Mouse (Mus musculus) heart, adult 18-20 months (tissue): ENCODE measurements around the gene Nifk. TPM values are rescaled to one million over a fixed set of nuclear protein-coding genes. Genes with fewer than 3 reads are reported as not detected.

Source experiments
- DNase-seq, 2 experiments: peaks; one replicate each; pipeline ENCODE4 v3.0.0; 2021 to 2022; ENCODE audit warnings: mixed read lengths in 1 of 2
- long read RNA-seq, 2 experiments: library from polyadenylated mRNA; stranded (forward); transcript quantifications; one replicate each; pipeline ENCODE4 v2.0.0; 2021
- total RNA-seq, 2 experiments: library from RNA; stranded (reverse); gene quantifications; 2 replicates each; pipeline ENCODE4 v1.2.3; 2021

Gene Nifk
- 10 to 100 TPM; 15.1 to 16.9 TPM for total RNA-seq
- long read RNA-seq, experiment 1, transcript Nifk-201 (7 exons, 1,889 nt), result major isoform, 17 of 20 reads
- long read RNA-seq, experiment 1, partial matches to known transcripts, result 2 of 20 reads
- long read RNA-seq, experiment 1, other reads (novel, unspliced or antisense), result 1 of 20 reads
- long read RNA-seq, experiment 2, transcript Nifk-201 (7 exons, 1,889 nt), result major isoform, 5 of 7 reads
- long read RNA-seq, experiment 2, partial matches to known transcripts, result 2 of 7 reads
- long read RNA-seq, experiment 2, other reads (novel, unspliced or antisense), result 0 of 7 reads

GRCm38 (mm10) chr1:118321661-118322201 lies at the start of gene Nifk:
TSS of gene Nifk (plus strand) at chr1:118321839.
- DNase-seq, result peak; percentile 95

GRCm38 (mm10) chr1:118275139-118275538 lies 46.5 kb upstream of the Nifk start:
- peak in 1 of 2 experiments; percentile 4 for DNase-seq

- DNase-seq, result no peak
Observed at GRCm38 (mm10) chr1:118292291-118292690, 29.3 kb upstream of the Nifk start.

GRCm38 (mm10) chr1:118294192-118294591 lies 27.4 kb upstream of the Nifk start:
- DNase-seq, result no peak

- no peak for DNase-seq
Observed at GRCm38 (mm10) chr1:118294826-118295225, 26.8 kb upstream of the Nifk start.

GRCm38 (mm10) chr1:118296673-118297072 lies 25.0 kb upstream of the Nifk start:
- DNase-seq, result no peak

- no peak for DNase-seq
Observed at GRCm38 (mm10) chr1:118297719-118298118, 23.9 kb upstream of the Nifk start.

GRCm38 (mm10) chr1:118310780-118311621 lies 10.6 kb upstream of the Nifk start:
- peak; percentile 91 to 92 for DNase-seq

- DNase-seq, result no peak
Observed at GRCm38 (mm10) chr1:118311622-118312326, 9.9 kb upstream of the Nifk start, which contains the start of gene Tsn. TSS of gene Tsn (minus strand) at chr1:118311739.

- peak in 1 of 2 experiments; percentile 38 for DNase-seq
Observed at GRCm38 (mm10) chr1:118320696-118321095, 943 bp upstream of the Nifk start.

- DNase-seq, result no peak
Observed at GRCm38 (mm10) chr1:118334749-118335713, 13.4 kb downstream of the Nifk start.

GRCm38 (mm10) chr1:118335847-118336246 lies 14.2 kb downstream of the Nifk start:
- no peak for DNase-seq

GRCm38 (mm10) chr1:118337921-118338320 lies 16.3 kb downstream of the Nifk start:
- no peak for DNase-seq

- no peak for DNase-seq
Observed at GRCm38 (mm10) chr1:118343649-118344435, 22.2 kb downstream of the Nifk start.

- no peak for DNase-seq
Observed at GRCm38 (mm10) chr1:118349922-118350321, 28.3 kb downstream of the Nifk start.

- peak; percentile 66 to 80 for DNase-seq
Observed at GRCm38 (mm10) chr1:118359071-118359761, 37.6 kb downstream of the Nifk start.

GRCm38 (mm10) chr1:118367970-118368369 lies 46.3 kb downstream of the Nifk start:
- no peak for DNase-seq

- no peak for DNase-seq
Observed at GRCm38 (mm10) chr1:118368721-118369461, 47.3 kb downstream of the Nifk start.

- no peak for DNase-seq
Observed at GRCm38 (mm10) chr1:118377784-118378183, 56.1 kb downstream of the Nifk start.
